Mouse (Mus musculus): ENCODE results near the gene Zfp114.

Gene Zfp114

GRCm38 (mm10) chr7:24174618-24175336 is at the start of gene Zfp114:
Gene Zfp114, plus strand, starts transcription at chr7:24175060.
- DNase-seq (ENCODE audit: low read depth, low spot score), result peak; percentile 95

GRCm38 (mm10) chr7:24133425-24133995 is 41.4 kb upstream of the Zfp114 start:
- DNase-seq (ENCODE audit: low read depth, low spot score), result no peak

GRCm38 (mm10) chr7:24133996-24134828 is 40.6 kb upstream of the Zfp114 start, which contains the start of gene Zfp235:
Gene Zfp235, plus strand, starts transcription at chr7:24134169.
- peak; percentile 99 for DNase-seq (ENCODE audit: low read depth, low spot score)

- no peak for DNase-seq (ENCODE audit: low read depth, low spot score)
Measured at GRCm38 (mm10) chr7:24142566-24142965, 32.3 kb upstream of the Zfp114 start.

- DNase-seq (ENCODE audit: low read depth, low spot score), result peak; percentile 20
Measured at GRCm38 (mm10) chr7:24153272-24153671, 21.6 kb upstream of the Zfp114 start.

- DNase-seq (ENCODE audit: low read depth, low spot score), result no peak
Measured at GRCm38 (mm10) chr7:24172191-24172590, 2.7 kb upstream of the Zfp114 start.

GRCm38 (mm10) chr7:24175337-24175711 is 464 bp downstream of the Zfp114 start:
- DNase-seq (ENCODE audit: low read depth, low spot score), result no peak

GRCm38 (mm10) chr7:24187611-24188010 is 12.8 kb downstream of the Zfp114 start:
- no peak for DNase-seq (ENCODE audit: low read depth, low spot score)

- DNase-seq (ENCODE audit: low read depth, low spot score), result no peak
Measured at GRCm38 (mm10) chr7:24188901-24189570, 14.2 kb downstream of the Zfp114 start.

GRCm38 (mm10) chr7:24189571-24189944 is 14.7 kb downstream of the Zfp114 start:
- DNase-seq (ENCODE audit: low read depth, low spot score), result no peak

GRCm38 (mm10) chr7:24191361-24191760 is 16.5 kb downstream of the Zfp114 start:
- no peak for DNase-seq (ENCODE audit: low read depth, low spot score)

- DNase-seq (ENCODE audit: low read depth, low spot score), result no peak
Measured at GRCm38 (mm10) chr7:24193157-24193556, 18.3 kb downstream of the Zfp114 start.

- peak; percentile 1 for DNase-seq (ENCODE audit: low read depth, low spot score)
Measured at GRCm38 (mm10) chr7:24196961-24197360, 22.1 kb downstream of the Zfp114 start.

GRCm38 (mm10) chr7:24207488-24208261 is 32.8 kb downstream of the Zfp114 start:
- peak; percentile 97 for DNase-seq (ENCODE audit: low read depth, low spot score)

GRCm38 (mm10) chr7:24208282-24208886 is 33.5 kb downstream of the Zfp114 start:
- DNase-seq (ENCODE audit: low read depth, low spot score), result no peak

GRCm38 (mm10) chr7:24210296-24210695 is 35.4 kb downstream of the Zfp114 start:
- DNase-seq (ENCODE audit: low read depth, low spot score), result no peak

- no peak for DNase-seq (ENCODE audit: low read depth, low spot score)
Measured at GRCm38 (mm10) chr7:24211343-24211742, 36.5 kb downstream of the Zfp114 start, which contains the start of gene Zfp111. Gene Zfp111, minus strand, starts transcription at chr7:24211443.

Data from brain, adult 2 months (tissue).